Mouse (Mus musculus) ES-Bruce4 (cell line): ENCODE measurements around the gene Ipcef1.

ENCODE experiments used
- CTCF ChIP-seq: IDR thresholded peaks from one replicate; pipeline ENCODE4 v1.8.1; 2011; ENCODE audit warnings: low read depth, low read length
- EP300 ChIP-seq: IDR thresholded peaks from 2 replicates; pipeline ENCODE4 v1.6.1; 2011; ENCODE audit warnings: low read depth, low read length; ENCODE audit not compliant: insufficient read depth

DNA sequence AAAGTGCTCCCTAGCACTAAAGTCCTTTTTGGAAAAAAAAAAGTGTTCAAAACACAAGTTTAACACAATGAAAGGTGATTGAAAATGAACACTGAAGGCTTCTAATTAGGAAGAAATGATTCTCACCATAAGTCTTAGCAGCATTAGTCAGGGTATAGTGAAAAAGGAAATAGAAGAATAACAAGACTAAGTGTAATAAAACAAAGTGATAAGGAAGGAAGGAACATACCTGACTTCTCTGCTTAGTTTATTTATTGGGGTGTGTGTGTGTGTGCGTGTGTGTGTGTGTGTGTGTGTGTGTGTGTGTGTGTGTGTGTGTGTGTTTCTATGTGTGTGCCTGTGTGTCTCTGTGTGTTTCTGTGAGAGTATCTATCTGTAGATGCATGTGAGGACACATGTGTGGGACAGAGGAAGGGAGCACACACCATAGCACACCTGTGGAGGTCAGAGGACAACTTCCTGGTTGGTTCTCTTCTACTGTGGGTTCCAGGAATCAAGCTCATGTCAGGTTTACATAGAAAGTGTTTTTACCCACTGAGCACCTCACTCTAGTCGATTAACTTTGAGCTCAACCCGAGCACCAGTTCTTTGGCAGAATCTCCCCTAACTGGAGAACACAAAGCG is 124.6 kb downstream of the Ipcef1 start:
- TF ChIP-seq CTCF (no peak), EP300 (no peak)
